Mouse (Mus musculus): Measurements from ENCODE around the gene Mfsd11. TPM values are rescaled to one million over a fixed set of nuclear protein-coding genes. Genes with fewer than 3 reads are reported as not detected.
"Not testable (repeated sequence)": the region's sequence is repeated elsewhere in the genome, so short reads cannot be mapped to it uniquely, and the experiment has no call there.

Gene Mfsd11
- total RNA-seq, 1 experiment from 2014 or later = 39.6 TPM

DNA sequence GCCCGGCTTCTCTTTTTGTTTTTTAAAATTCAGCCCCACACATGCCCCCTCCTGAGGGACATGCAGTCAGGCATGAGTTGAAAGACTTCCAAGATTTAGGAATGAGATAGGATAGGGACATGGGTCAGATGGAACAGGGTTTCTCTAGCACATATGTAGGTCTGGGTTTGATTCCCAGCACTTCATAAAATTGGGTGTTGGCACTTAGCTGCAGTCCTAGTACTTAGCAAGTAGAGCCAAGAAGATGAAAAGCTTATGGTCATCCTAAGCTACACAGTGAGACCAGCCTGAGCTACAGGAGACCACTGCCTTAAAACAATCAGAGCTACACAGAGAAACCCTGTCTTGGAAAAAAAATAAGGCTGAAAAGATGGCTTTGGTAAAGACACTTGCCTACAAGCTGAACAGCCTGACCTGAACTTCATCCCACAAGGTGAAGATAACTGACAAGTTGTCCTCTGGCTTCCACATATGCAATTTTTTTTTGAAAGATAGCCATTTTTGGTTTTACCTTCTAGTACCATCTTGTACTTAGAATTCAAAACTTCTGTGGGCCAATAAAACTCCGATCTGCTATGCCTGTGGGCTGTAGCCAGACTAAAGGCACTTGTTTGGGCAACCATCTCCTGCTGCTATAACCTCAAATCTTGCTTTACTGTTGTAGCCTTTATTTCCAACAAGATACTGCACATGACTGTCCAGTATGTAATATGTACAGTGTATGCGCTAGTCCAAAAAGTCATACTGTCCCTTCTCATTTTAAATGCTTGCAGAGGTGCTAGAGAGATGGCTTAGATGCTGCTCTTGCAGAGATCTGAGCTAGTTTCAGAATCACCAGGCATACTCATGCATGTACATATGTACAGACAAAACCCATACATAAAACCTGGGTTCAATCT, 4.8 kb upstream of the Mfsd11 start:
- no peak for DNase-seq

DNA sequence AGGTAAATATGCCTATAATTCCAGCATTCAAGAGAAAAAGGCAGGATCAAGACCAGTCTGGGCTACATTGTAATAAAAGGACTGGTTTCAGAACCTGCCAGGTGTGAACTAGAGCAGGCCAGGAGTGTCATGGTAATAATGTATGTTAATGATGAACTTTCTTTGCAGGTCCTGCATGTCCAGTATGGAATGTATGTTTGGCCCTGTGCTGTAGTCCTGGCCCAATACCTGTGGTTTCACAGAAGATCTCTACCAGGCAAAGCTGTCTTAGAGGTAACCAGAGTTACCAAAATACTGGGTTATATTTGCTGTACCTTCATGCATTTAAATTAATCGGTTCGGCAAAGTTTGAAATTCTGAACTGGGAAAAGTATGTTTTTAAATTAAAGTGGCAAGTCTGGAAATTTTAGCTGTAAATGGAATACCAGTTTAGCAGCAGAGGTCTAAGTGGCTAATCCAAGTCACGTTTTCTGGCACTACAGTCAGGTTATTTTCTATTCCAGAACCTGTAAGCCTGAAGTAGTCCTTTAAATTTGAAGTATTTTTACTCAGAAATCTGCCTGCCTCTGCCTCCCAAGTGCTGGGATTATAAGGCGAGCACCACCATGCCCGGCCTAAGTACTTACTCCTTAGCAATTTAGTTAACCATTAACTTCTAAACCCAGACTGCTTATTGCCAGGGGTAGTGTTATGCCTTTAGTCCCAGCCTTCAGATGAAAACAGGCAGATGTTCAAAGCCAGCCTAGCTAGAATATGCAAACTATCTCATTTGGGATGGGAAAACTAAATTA, 4.0 kb upstream of the Mfsd11 start:
- no peak for DNase-seq

DNA sequence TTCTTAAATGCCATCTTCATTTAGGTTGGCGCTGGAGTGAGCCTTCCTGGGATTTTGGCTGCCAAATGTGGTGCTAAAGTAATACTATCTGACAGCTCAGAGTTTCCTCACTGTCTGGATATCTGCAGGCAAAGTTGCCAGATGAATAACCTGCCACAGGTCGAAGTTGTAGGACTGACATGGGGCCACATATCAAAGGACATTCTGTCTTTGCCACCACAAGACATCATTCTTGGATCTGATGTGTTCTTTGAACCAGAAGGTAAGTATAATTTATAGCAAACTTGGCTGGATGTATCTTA, 3.4 kb upstream of the Mfsd11 start:
- not testable (repeated sequence) for DNase-seq

DNA sequence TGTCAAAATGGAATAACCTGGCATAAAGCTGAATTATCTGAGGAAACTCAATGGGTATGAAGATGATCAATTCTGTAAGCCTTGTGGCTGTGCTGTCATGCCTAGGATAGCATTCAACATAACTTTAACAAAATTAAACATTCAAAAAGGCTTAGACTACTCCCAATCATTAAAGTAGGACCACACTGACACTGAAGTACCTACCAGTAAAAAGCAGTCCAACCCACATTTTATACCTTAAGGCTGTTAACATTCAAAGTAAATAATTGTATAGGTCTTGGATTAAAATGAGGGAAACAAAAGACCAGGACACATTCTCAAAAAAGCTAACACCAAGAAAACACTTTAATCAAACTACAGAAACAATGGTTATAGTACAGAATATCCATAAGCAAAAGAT, 2.7 kb upstream of the Mfsd11 start:
- DNase-seq = no peak

DNA sequence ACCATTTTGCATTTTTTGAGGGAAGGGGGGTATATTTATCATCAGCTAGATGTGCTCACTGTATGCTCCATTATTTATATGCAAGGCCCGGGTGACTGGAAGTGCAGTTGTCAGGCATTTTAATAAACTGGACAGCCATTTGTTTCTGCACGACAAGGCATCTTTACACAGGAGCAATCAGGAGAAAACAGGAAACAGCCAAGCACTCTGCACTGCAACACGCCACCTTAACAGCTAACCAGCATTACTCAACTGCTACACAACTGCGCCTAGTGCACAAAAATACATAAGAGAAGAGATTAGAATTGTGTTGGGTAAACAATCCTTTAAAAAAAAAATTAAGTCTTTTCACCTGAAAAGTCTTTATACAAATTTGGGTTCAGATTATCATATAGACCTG, 2.2 kb upstream of the Mfsd11 start:
- DNase-seq = no peak

DNA sequence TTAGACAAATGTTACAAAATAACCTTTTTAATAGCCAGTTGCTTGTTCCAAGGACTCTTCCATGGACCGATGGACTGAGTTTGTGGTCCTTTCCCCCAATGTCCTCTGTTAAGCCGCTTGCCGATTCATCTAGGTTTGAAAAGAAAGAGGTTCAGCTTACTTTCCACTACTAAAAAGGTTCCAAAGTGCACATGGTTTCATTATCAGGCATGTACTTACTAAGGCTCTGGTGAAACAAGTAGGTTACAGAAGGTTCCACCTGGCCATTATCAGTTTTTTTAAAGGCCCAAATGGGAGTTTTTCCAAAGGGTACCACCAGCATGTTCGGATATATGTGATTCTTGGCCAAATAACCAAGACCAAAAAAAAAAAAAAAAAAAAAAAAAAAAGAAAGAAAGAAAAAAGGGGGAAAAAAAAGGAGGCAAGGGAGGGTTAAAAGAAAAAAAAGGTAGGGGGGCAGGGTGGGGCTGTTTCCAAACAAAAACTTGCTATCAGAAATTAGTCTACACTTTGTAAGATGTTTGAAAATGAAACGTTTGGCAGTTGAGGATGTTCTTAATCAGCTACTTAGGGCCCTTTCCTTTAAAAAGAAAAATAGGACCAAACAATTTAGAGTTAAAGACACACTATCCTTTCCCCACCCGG, 1.3 kb upstream of the Mfsd11 start:
- DNase-seq = no peak

DNA sequence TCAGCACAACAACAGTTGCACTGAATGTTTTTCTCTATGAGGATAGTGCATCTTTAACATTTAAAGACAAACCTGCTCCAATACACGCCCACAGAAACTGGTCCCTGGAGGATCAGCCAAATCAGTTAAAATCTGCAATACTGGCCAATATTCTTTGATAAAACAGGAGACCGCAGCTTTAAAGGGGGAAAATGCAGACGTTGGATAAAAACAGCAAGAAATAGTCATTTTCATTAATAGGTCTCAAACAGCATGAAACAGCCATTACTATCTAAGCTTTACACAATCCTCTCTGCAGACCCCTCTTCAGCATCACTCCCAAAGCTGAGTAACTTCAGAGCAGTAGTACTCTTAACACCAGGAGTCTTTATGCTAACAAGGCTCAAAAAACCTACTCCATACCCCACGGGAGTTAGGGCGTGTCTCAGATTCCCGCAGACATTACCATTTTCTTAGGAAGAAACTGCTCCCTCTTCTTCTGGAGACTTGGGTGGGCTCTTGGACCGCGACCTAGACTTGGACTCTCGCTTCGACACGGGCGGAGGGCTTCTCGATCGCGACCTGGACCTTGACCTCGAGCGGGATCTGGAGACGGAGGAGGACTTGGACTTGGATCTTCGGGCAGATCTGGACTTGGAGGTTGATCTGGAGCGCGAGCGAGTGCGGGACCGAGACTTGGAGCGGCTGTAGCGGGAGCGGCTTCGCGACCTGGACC, 507 bp upstream of the Mfsd11 start:
- no peak for DNase-seq

DNA sequence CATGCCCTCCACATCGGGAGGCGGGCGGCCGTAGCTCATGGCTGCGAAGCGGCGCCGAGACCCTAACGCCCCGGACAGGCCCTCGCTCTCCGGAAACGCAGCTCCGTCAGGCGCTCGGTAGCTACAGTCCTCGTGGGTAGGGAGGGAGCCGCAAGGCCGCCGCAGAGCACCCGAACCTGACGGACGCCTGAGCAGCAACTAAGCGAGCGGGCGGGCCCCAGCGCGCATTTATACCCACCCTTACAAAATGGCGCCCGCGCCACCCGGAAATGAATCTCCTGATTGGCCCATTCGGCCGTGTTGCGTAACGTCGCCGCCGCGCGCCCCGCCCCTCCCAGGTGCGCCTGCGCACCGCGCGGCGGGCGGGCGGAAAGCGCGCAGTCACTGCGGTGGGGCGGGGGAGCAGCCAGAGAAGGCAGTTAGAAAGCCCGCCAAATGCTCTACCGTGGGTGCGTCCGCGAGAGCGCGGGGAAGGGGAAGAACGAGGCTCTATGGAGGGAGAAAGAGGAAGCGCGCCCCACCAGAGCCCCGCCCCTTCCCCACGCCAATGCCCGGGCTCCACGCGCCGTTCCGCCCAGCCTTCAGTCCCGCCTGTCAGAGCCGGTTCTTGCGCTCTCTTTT, 761 bp downstream of the Mfsd11 start, which contains the start of gene Srsf2:
Gene Srsf2 (minus strand): TSS at position 204 of the 621 bp plus-strand sequence.
- DNase-seq = peak; percentile 95

DNA sequence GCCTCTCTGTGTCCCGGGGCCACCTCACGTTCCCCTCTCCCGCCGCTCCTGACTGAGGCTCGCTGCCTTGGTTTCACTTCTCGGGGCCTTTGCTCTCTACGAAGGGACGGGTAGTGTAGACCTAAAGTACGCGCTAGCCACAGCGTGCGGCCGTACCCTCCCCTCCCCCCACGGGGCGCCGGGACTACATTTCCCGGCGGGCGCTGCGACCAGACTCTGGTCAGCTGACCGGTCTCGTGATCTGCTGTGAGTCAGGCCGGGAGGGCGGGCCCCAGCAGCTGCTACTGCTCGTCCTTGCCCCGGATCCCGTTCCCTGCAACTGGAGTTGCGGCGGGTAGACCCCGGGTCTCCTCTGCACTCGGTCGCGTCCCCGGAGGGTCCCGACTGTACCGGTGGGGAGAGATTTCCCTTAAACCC, 1.3 kb downstream of the Mfsd11 start:
- DNase-seq = peak; percentile 98

DNA sequence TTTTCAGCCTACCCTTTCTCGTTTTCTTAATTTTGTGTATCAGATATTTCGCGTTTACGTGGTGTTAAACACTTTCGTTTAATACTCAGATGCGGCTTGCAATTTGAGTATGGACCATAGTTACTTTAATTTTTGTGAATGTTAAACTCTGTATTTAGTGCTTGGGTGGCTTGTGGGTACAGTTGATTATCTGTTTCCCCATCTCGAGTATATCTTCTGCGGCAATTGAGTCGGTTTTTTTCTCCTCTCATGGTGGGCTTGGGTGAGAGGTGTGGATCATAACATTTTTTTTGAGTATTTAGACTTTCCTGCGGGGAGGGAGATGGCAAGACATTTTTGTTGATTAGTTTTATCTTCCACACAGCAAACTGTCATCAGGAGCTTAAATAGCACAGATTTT, 2.0 kb downstream of the Mfsd11 start:
- DNase-seq = no peak

DNA sequence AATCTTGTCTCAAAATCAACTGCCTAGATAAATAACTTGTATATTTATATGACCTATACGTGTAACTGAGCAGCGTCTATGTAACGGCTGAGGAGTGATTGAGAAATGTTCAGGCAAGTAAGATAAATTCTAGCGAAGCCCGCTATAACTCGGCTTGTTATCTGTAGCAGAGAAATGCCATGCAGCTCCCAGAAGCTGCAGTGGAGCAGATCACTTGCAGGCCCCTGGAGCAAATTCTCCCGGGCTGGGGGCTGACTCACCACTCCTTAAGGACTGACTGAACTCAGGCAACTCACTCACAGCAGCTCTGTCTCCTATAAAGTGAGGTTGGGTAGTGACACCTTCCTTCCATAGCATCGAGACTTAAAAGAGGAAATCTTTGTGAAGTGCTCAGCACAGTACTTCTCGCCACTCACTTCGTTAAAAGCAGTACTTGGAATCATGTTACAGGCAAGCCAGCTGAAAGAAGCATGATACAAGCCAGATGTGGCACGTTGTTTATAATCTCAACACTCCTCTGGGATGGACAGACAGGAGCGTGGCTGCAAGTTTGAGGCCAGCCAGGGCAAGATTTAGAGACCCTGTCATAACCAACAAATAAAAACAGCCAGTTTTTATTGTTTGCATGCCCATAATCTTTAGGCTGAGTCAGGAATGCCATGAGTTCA, 5.1 kb downstream of the Mfsd11 start:
- DNase-seq = no peak

DNA sequence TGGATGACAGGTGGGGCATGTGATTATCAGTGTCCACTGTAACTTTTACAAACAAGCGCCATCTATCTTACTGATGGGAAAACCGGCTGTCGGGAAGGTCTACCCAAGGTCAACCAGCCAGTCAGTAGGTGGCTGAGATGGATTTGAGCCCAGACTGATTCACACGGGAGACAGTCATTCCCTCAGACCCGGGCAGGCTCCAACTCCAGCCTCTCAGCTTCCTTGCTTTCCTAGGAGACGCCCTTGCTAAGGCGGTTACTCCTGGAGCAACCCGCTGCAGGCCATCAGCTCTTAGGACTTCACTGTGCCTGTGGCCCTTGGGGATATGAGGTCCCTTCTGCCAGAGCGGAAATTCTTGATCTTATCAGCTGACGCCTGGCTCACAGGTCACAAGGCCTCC, 12.2 kb downstream of the Mfsd11 start:
- peak; percentile 35 for DNase-seq

DNA sequence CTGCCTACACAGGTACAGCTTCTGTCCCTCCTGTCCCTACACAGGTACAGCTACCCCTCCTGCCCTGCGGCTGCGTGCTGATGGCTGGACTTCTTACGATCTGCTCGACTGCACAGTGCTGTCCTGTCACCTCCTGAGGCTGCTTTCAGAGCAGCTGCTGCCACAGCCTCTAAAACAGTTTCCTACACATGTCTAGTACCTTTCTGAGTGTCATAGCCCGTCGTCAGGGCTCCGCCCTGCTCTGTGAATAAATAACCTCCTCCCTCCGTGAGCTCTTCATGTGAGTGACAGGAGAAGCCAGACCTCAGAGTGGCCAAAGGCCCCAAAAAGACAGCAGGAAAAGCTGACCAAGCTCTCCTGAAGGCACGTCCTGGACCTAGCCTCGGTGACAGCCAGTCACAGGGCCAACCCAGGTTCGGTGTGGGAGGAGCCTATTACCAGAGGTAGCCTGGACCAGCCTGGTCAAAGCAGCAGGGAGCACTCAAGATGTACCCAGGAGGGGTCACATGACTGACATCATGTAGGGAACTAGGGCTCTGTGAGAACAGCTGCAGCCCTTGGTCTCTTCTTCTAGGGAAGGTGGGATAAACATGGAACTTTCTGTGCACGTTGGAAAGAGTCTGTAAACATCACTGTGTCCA, 13.8 kb downstream of the Mfsd11 start:
- DNase-seq = no peak

DNA sequence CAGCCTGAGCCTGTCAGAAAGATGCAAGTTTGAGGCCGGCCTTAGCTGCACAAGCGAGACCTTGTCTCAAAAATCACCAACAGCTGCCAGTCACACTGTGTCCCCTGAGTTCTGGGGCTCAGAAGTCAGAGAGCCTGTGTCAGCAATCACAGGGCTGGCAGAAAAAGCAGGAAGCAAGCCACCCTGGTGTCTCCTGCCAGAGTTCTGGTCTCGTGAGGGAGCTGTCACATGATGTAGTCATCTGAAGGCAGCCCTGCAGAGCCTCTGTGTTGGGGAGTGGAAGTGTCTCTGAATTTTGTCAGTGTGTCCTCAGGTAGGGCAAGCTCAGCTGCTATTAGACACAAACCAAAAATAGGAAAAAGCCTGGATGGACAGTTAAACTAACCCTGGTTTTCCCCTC, 15.9 kb downstream of the Mfsd11 start:
- DNase-seq = peak; percentile 22

DNA sequence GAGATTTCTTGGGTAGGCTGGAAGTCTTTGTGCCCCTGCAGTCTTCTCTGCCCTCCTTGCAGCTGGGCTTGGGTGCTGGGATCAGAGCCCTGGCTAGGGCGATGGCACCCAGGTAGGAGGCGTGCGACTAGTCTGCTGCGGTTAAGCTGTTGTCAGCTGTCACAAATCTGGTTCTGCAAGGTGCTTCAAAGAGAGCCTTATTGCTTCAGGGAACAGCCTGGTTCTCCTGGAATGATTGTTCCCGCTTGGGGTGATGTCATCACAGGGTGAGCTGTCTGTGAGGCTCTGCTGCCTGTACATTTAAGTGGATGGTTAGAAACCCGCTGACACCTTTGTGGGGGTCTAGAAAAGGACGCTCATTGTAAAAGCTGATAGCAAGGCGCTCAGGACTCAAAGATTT, 17.0 kb downstream of the Mfsd11 start:
- no peak for DNase-seq

DNA sequence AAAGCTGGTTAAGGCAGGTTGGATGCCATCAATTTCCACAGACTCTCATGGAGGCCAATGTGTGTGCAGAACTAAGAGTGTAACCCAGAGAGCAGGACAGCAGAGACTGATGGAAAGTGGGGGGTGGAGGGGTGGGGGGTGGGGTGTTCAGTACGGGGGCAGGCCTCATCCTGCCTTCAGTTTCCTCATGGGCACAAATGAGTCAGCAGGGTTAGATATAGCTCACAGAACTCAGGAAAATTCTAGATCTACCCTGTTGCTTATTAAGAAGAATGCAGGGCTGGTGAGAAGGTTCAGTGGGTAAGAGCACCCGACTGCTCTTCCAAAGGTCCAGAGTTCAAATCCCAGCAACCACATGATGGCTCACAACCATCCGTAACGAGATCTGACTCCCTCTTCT, 17.4 kb downstream of the Mfsd11 start:
- no peak for DNase-seq

DNA sequence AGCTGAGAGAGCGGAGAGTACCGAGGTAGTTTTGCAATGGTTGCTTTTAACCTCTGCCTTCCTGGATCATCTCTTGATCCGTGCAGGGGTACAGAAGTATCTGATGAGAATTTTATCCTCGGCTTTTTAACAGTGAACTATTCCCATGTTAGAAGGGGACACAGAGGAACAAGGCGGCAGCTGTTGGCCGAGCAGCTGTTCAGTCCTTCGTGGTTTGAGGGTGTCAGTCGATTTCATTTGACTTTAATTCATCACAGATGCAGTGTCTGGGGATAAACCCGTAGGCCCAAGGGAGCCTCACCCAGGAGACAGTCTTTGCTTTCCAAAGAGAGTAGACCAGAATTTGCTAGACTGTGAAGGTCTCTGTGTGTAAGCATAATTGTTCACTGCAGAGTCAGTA, 19.3 kb downstream of the Mfsd11 start:
- no peak for DNase-seq

DNA sequence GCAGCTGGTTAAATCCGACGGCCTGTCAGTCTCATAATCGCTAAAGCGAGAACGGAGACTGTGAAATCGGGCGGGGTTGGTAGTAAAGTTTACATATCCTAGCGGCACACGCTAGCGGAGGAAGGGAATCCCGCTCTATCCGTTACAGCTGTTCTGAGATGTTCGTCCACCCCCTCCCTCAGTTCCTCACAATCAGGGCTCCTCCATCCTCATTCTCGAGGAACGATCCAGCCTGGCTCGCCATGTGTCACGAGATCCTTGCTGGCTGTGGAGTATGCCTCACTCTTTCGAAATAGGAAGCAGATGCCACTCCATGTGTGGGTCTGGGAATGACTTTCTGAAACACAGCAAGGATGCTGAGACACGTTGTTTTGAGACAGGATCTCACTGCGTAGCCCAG, 21.7 kb downstream of the Mfsd11 start:
- DNase-seq = no peak

DNA sequence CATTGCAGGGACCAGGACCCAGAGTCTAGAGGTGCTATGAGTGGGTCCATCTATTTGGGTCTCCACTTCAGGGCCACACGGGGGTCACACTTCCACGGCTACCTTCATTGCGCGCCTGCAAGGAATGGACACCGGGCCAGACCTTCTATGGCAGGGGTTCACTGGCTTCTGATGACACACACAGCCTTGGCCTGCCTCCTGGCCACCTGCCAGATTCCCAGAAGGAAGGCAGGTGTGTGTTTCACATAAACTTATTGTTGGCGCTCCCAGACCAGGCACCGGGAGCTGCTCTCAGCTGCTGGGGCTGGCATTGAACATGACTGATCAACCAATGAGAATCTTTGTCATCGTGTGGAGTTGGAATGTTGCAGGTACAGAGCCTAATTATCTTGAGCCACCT, 26.2 kb downstream of the Mfsd11 start:
- peak; percentile 15 for DNase-seq

DNA sequence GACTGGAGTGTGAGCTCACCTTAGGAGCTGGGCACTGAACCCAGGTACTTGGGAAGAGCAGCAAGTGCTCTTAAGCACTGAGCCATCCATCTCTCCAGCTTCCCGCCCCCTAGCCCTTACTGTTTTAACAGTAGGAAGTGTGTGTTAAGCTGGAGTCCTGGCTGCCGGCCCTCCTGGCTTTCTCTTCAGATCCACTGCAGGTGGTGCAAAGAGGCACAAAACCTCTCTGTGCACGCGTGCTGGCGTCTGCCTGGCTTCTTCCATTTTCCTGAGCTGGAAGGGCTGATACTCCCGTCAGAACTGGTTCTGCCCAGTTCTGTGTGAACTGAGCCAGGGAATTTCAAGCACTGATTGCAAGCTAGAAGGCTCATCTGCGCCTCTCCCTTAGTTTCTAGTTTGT, 28.6 kb downstream of the Mfsd11 start:
- DNase-seq = no peak

DNA sequence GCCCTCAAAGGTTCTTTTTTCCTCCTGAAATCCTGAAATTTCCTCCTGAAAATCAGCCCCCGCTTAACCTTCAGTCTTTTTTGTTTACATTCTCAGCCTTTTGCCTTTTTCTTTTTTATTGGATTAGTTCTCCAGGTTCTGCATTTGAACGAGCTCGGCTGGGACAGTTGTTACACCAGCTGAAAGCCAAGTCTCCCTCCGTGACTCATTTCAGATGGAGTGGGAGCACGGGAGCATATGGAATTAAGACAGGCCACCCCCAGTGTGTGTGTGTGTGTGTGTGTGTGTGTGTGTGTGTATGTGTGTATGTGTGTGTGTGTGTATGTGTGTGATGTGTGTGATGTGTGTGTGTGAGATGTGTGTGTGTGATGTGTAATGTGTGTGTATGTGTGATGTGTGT, 29.2 kb downstream of the Mfsd11 start:
- DNase-seq = no peak
